12 mouse cellular contexts compared by ENCODE assay signal in genomic region chr2:166029232-166029631, GRCm38 (mm10). TPM values are rescaled to one million over a fixed set of nuclear protein-coding genes. Genes with fewer than 3 reads are reported as not detected.
DNase-seq lines count a peak whose midpoint lies in the region; ATAC-seq and TF ChIP-seq lines count a peak whose summit lies in the region.
"Had no signal": no experiment of that assay in that cellular context is flagged by ENCODE, and none has a peak within 500 bp of the region (broad histone marks: within the 10 kb centered on the region; RNA-seq: fewer than 3 reads in every experiment).

No protein-coding gene starts in this region.

- no peak overlapping the region for H3K4me3 ChIP-seq in heart, embryonic 13.5 days
- H3K4me3 ChIP-seq in liver, adult 2 months (ENCODE audit: insufficient read depth, low read depth, low read length) = no peak overlapping the region
- no peak overlapping the region for H3K4me3 ChIP-seq in liver, embryonic 11.5 days (ENCODE audit: low read depth, low read length)
- H3K4me3 ChIP-seq in intestine, embryonic 16.5 days (ENCODE audit: low read length) = no peak overlapping the region
- H3K4me3 ChIP-seq: limb, embryonic 10.5 days had no signal

- TF ChIP-seq CTCF in liver, adult 2 months (IDR thresholded peaks at IDR 0.05; ENCODE audit: low read depth, low read length) = no peak

- peak overlapping the region; percentile 25; the same call in 1 of the 2 replicates for H3K27ac ChIP-seq in heart, embryonic 13.5 days (replicated peaks)
- H3K27ac ChIP-seq in liver, adult 2 months (replicated peaks; ENCODE audit: insufficient read depth, low read depth, low read length) = no peak overlapping the region
- no peak overlapping the region for H3K27ac ChIP-seq in liver, embryonic 11.5 days (ENCODE audit: low read depth, low read length)
- peak overlapping the region; percentile 28; the same call in 1 of the 2 replicates for H3K27ac ChIP-seq in intestine, embryonic 16.5 days (ENCODE audit: low read length)
- H3K27ac ChIP-seq: limb, embryonic 10.5 days had no signal

- intact Hi-C loops in heart, postnatal 36 days (cut with DNase I) = no loop called here

- H3K9me3 ChIP-seq in heart, embryonic 13.5 days = no peaks in the 10 kb centered on the region
- no peaks in the 10 kb centered on the region for H3K9me3 ChIP-seq in liver, embryonic 11.5 days (ENCODE audit: control insufficient read depth, low read length)
- no peaks in the 10 kb centered on the region for H3K9me3 ChIP-seq in intestine, embryonic 16.5 days (ENCODE audit: control insufficient read depth, low read length)
- H3K9me3 ChIP-seq: limb, embryonic 10.5 days had no signal

- H3K4me1 ChIP-seq in heart, embryonic 13.5 days = peaks cover 49% of the 10 kb centered on the region
- peaks cover 30% of the 10 kb centered on the region for H3K4me1 ChIP-seq in liver, adult 2 months (ENCODE audit: control insufficient read depth, insufficient read depth, low read length)
- peaks cover 28% of the 10 kb centered on the region for H3K4me1 ChIP-seq in liver, embryonic 11.5 days (replicated peaks; ENCODE audit: control insufficient read depth, insufficient read depth, low read length)
- H3K4me1 ChIP-seq in intestine, embryonic 16.5 days (ENCODE audit: control insufficient read depth, insufficient read depth, low read length) = peaks cover 32% of the 10 kb centered on the region

- DNase-seq in heart, postnatal 36 days = no peak
- DNase-seq in liver, adult 2 months (ENCODE audit: extremely low read depth, low read depth, low spot score) = peak; percentile 60
- no peak for DNase-seq in liver, embryonic 11.5 days (ENCODE audit: low spot score)
- DNase-seq in brain, adult 2 months (ENCODE audit: low read depth, low spot score) = peak; percentile 50
- DNase-seq in frontal cortex, postnatal 14 days (ENCODE audit: low spot score in 2 of 2) = no peak
- DNase-seq: cerebellum, postnatal 10 days; heart, postnatal 10 days; thymus, postnatal 4 days had no signal

- no peaks in the 10 kb centered on the region for H3K36me3 ChIP-seq in heart, embryonic 13.5 days
- H3K36me3 ChIP-seq in liver, adult 2 months (ENCODE audit: control insufficient read depth, insufficient read depth, low read length) = no peaks in the 10 kb centered on the region
- H3K36me3 ChIP-seq in liver, embryonic 11.5 days (ENCODE audit: control insufficient read depth, insufficient read depth, low read length) = no peaks in the 10 kb centered on the region
- H3K36me3 ChIP-seq in intestine, embryonic 16.5 days (ENCODE audit: control insufficient read depth, insufficient read depth, low read length) = no peaks in the 10 kb centered on the region
- H3K36me3 ChIP-seq: limb, embryonic 10.5 days had no signal

- no peak overlapping the region for H3K4me2 ChIP-seq in heart, embryonic 13.5 days
- H3K4me2 ChIP-seq in liver, embryonic 11.5 days = no peak overlapping the region
- no peak overlapping the region for H3K4me2 ChIP-seq in intestine, embryonic 16.5 days (ENCODE audit: low read depth, low read length)

- peaks cover 36% of the 10 kb centered on the region for H3K79me2 ChIP-seq in liver, adult 2 months (ENCODE audit: control insufficient read depth, insufficient read depth, low read length)

- no peak overlapping the region for H3K9ac ChIP-seq in heart, embryonic 13.5 days
- H3K9ac ChIP-seq in liver, adult 2 months (ENCODE audit: low read depth, low read length) = no peak overlapping the region
- H3K9ac ChIP-seq in liver, embryonic 11.5 days (ENCODE audit: low read depth, low read length) = no peak overlapping the region
- H3K9ac ChIP-seq in intestine, embryonic 16.5 days (ENCODE audit: low read depth, low read length) = no peak overlapping the region

- no peak for TF ChIP-seq POLR2A in liver, adult 2 months (IDR thresholded peaks at IDR 0.05; ENCODE audit: extremely low read depth, insufficient read depth, low read length)

- no peak for ATAC-seq in heart, embryonic 13.5 days (ENCODE audit: extremely low read depth, insufficient number of reproducible peaks, low FRiP score, low TSS enrichment)
- ATAC-seq in liver, embryonic 11.5 days (replicated peaks; ENCODE audit: low FRiP score) = no peak
- no peak for ATAC-seq in intestine, embryonic 16.5 days
- ATAC-seq in megakaryocyte progenitor cell, adult 5-6 weeks (replicated peaks; ENCODE audit: poor library complexity) = no peak

- 59% methylated on average over 4 of the region's 4 CpGs for WGBS in heart, embryonic 13.5 days
- WGBS in liver, adult 2 months = 39% methylated on average over 4 of the region's 4 CpGs
- 64% methylated on average over 4 of the region's 4 CpGs for WGBS in liver, embryonic 11.5 days
- 41% methylated on average over 4 of the region's 4 CpGs for WGBS in intestine, embryonic 16.5 days

- no peaks in the 10 kb centered on the region for H3K27me3 ChIP-seq in heart, embryonic 13.5 days (replicated peaks)
- no peaks in the 10 kb centered on the region for H3K27me3 ChIP-seq in liver, adult 2 months (ENCODE audit: control insufficient read depth, insufficient read depth, low read length)
- H3K27me3 ChIP-seq in liver, embryonic 11.5 days (replicated peaks; ENCODE audit: control insufficient read depth, insufficient read depth, low read length) = no peaks in the 10 kb centered on the region
- H3K27me3 ChIP-seq in intestine, embryonic 16.5 days (replicated peaks; ENCODE audit: control insufficient read depth, insufficient read depth, low read length) = no peaks in the 10 kb centered on the region

RNA-seq across cellular contexts. Expression of gene Ncoa3, which starts 36.8 kb away (rescaled TPM):
- 10.5 and 11.2 TPM in 2 replicates for polyA plus RNA-seq in heart, embryonic 13.5 days (2015; fragmentation: Nextera tagmentation; extraction: Ambion mirVana)
- total RNA-seq in heart, postnatal 36 days (2021) = 10 to 100 TPM; 23.0 to 27.1 TPM
- total RNA-seq in liver, adult 2 months (2014; rRNA removed) = 11.5 and 14.8 TPM in 2 replicates
- 8.2 and 13.6 TPM in 2 replicates for polyA plus RNA-seq in liver, adult 2 months (2012; rRNA removed)
- polyA plus RNA-seq in liver, embryonic 11.5 days (2014; fragmentation: Nextera tagmentation; extraction: Ambion mirVana) = 15.2 and 16.6 TPM in 2 replicates
- 8.7 and 9.5 TPM in 2 replicates for polyA plus RNA-seq in intestine, embryonic 16.5 days (2015; fragmentation: Nextera tagmentation; extraction: Ambion mirVana)
- 16.2 and 17.7 TPM in 2 replicates for total RNA-seq in megakaryocyte progenitor cell, adult 5-6 weeks (2015)
- total RNA-seq in megakaryocyte progenitor cell, adult 5-6 weeks (2017) = 12.0 and 18.2 TPM in 2 replicates

Comparison
In these comparisons a context has a peak if more than half of its experiments do, and no peak if none do; other contexts are left out.
1. DNase-seq: peak in liver, adult 2 months (single experiment) and brain, adult 2 months (single experiment); none in heart, postnatal 36 days (0 of 2), liver, embryonic 11.5 days (single experiment) and frontal cortex, postnatal 14 days (0 of 2).
2. H3K27ac ChIP-seq: peak in heart, embryonic 13.5 days (single experiment) and intestine, embryonic 16.5 days (single experiment); none in liver, adult 2 months (single experiment) and liver, embryonic 11.5 days (single experiment).